Mouse (Mus musculus) forebrain, postnatal 0 days (tissue): ENCODE results near the gene Rrp1. TPM values are rescaled to one million over a fixed set of nuclear protein-coding genes. Genes with fewer than 3 reads are reported as not detected.

Experiments used
- ATAC-seq: fragments of 200-750 bp; cut with Nextera tagmentation; 2 replicates; pipeline ENCODE4 v1.8.0; 2017; ENCODE audit warnings: mild to moderate bottlenecking, moderate library complexity
- DNase-seq: peaks from one replicate; pipeline ENCODE4 v3.0.0-alpha.2; 2015
- H3K27ac ChIP-seq: fragments of 300-500 bp; sonication (generic); 2 replicates; pipeline ENCODE4 v1.5.1; 2014; ENCODE audit warnings: low read depth, mild to moderate bottlenecking, antibody characterized with exemption, low read length, moderate library complexity, mixed read lengths
- H3K27me3 ChIP-seq: fragments of 300-500 bp; sonication (generic); 2 replicates; pipeline ENCODE4 v1.6.1; 2014; ENCODE audit warnings: mild to moderate bottlenecking, low read length, mixed read lengths; ENCODE audit not compliant: insufficient read depth
- H3K36me3 ChIP-seq: fragments of 300-500 bp; sonication (generic); 2 replicates; pipeline ENCODE4 v1.6.1; 2014; ENCODE audit warnings: mild to moderate bottlenecking, moderate library complexity; ENCODE audit not compliant: insufficient read depth
- H3K4me1 ChIP-seq: fragments of 300-500 bp; sonication (generic); 2 replicates; pipeline ENCODE4 v1.6.1; 2014; ENCODE audit warnings: antibody characterized with exemption; ENCODE audit not compliant: insufficient read depth
- H3K4me2 ChIP-seq: fragments of 300-500 bp; sonication (generic); 2 replicates; pipeline ENCODE4 v1.6.1; 2014; ENCODE audit warnings: low read depth, mild to moderate bottlenecking, moderate library complexity
- H3K4me3 ChIP-seq: fragments of 300-500 bp; sonication (generic); 2 replicates; pipeline ENCODE4 v1.5.1; 2014; ENCODE audit warnings: low read depth, low read length, mixed read lengths
- H3K9ac ChIP-seq: fragments of 300-500 bp; sonication (generic); 2 replicates; pipeline ENCODE4 v1.6.1; 2014; ENCODE audit warnings: mild to moderate bottlenecking
- H3K9me3 ChIP-seq: fragments of 300-500 bp; sonication (generic); 2 replicates; pipeline ENCODE4 v1.6.1; 2016; ENCODE audit warnings: low read length
- CTCF ChIP-seq: sonication (generic); IDR thresholded peaks from 2 replicates; pipeline ENCODE4 v1.5.1; 2016; ENCODE audit warnings: antibody characterized with exemption, control low read depth, low read depth
- WGBS: fragments of 180-500 bp; shearing (Covaris S2); extraction: QIAGEN DNeasy Blood & Tissue Kit; methylation state at CpG from one replicate; pipeline ENCODE4 v1.1.7; 2014; 5-methylcytosine and 5-hydroxymethylcytosine counted together
- polyA plus RNA-seq: library from polyadenylated mRNA; unstranded; fragments of >200 nt; fragmentation: Nextera tagmentation; extraction: Ambion mirVana; gene quantifications from 2 replicates; pipeline ENCODE4 v1.2.1, GENCODE M21; 2015
- total RNA-seq: library from RNA; depleted of rRNA; stranded (reverse); fragments of >200 nt; gene quantifications from 2 replicates; pipeline ENCODE4 v1.2.3, GENCODE M21; 2014

The Rrp1 gene
- total and polyA plus RNA-seq, 2 experiments from 2014 or later: 256 to 455 TPM

DNA sequence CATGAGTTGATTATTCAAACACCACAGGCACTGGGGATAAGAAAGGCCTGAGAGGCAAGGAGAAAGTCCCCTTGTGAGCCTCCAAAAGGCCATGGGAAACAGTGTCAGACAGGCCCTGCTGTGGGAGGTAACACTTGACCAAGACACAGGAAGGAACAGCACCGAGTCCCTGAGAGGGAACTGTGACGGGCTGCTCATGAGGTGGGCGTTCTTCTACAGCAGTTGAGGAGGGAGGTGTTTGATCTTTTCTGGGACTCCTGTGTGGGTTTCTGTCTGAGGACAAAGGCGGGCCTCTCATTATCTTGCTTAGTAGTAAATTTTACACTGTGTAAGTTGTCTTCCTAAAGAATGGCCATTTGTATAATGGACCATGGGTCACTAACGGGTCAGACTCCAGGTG is 27.3 kb downstream of the Rrp1 start:
- Histone ChIP-seq H3K9ac (no peak overlapping the region), H3K4me1 (0 out of 2 replicates have a peak, but pooled peaks cover 3% of the 10 kb centered on the region), H3K27me3 (no peaks in the 10 kb centered on the region), H3K27ac (no peak overlapping the region), H3K36me3 (no peaks in the 10 kb centered on the region), H3K4me2 (no peak overlapping the region), H3K4me3 (no peak overlapping the region), H3K9me3 (no peaks in the 10 kb centered on the region)
- ATAC-seq (no peak), DNase-seq (no peak)
- TF ChIP-seq CTCF: no peak
- WGBS: 78% methylated on average over 5 of the region's 5 CpGs

DNA sequence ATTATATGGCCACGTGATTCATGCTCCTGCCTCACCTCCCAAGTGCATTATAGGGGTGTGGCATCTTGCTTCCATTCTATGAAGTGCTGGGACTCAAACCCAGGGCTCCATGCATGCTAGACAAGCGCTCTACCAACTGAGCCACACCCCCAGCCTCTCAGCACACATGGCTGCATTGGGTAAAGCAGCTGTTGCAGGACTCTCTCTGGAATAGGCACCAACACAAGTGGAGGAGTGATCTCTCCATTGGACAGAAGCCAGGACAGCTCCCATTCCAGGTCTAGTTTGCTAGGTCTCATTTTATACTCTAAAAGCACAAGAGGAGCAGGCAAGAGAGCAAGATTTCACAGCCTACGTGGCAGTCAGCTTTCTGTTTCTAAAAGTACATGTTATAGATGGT is 29.3 kb downstream of the Rrp1 start:
- no peaks in the 10 kb centered on the region for H3K9me3 ChIP-seq
- ATAC-seq: no peak
- no peaks in the 10 kb centered on the region for H3K36me3 ChIP-seq
- no peaks in the 10 kb centered on the region for H3K27me3 ChIP-seq
- H3K4me1 ChIP-seq: no peaks in the 10 kb centered on the region
- no peak overlapping the region for H3K27ac ChIP-seq
- WGBS: 73% methylated on average over 3 of the region's 3 CpGs
- no peak for DNase-seq
- H3K4me3 ChIP-seq: no peak overlapping the region
- TF ChIP-seq CTCF: no peak
- H3K9ac ChIP-seq: no peak overlapping the region
- H3K4me2 ChIP-seq: no peak overlapping the region

DNA sequence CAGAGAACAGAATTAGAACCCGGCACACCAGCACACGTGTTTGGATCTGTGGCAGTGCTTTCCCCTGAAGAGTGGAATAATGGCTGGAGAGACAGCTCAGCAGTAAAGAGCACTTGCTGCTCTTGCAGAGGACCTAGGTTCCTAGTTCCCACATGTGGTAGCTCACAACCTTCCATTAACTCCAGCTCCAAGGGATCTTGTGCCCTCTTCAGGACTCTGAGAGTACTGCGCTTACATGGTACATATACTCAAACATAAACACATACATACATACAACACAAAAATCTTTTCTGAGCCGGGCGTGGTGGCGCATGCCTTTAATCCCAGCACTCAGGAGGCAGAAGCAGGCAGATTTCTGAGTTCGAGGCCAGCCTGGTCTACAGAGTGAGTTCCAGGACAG is 34.3 kb downstream of the Rrp1 start:
- no peak for TF ChIP-seq CTCF

DNA sequence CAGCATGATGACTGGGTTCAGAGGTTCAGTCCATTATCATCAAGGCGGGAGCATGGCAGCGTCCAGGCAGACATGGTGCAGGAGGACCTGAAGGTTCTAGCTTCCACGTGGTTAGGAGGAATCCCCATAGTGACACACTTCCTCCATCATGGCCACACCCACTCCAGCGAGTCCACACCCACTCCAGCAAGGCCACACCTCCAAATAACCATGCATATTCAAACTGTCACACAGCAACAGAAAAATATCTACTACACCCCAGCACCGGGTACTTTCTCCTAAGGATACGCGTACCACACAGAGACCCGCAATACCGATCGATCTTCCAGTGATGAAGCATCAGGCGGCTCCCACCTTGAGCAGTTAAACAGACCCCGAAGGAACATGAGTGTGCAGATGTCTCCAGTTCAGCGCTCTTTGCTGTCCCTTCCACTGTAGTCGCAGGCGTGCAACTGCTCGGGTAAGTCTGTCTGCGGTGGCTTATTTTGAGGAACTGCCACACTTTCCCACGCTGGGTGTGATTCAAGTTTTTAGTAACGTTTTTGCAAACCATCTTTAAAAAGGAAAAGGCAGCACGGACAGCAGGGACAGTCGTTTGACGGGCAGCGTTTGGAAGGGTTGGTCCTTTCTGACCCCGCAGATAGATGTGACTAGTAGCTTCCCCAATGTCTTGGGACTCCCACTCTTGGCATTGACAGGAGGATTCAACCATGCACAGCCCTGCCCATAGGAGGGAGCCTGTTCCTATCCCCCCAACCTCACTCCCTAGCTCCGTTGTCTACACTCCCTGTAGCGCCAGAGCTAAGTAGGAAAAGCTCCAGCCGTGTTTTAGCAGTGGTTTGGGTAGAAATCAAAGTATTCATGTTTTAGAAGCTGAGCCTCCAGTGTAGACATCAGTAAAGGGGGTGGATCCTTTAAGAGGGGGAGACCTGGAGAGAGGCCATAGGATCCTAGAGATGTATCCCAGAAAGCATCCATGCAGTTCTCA is 39.9 kb downstream of the Rrp1 start:
- Histone ChIP-seq H3K9me3 (no peaks in the 10 kb centered on the region), H3K4me3 (no peak overlapping the region), H3K36me3 (no peaks in the 10 kb centered on the region), H3K4me1 (no peaks in the 10 kb centered on the region), H3K27ac (no peak overlapping the region), H3K4me2 (peak overlapping the region; percentile 8; the same call in 1 of the 2 replicates), H3K9ac (no peak overlapping the region), H3K27me3 (no peaks in the 10 kb centered on the region)
- ATAC-seq (no peak; the same call in 1 of the 2 replicates), DNase-seq (no peak)
- no peak for TF ChIP-seq CTCF
- 65% methylated on average over 27 of the region's 27 CpGs for WGBS

More for the DNA sequence above, 34.3 kb downstream of the Rrp1 start:
- H3K4me2 ChIP-seq: no peak overlapping the region
- no peaks in the 10 kb centered on the region for H3K4me1 ChIP-seq
- 94% methylated on average over 7 of the region's 7 CpGs for WGBS
- no peak overlapping the region for H3K27ac ChIP-seq
- ATAC-seq (no peak), DNase-seq (no peak)
- no peak overlapping the region for H3K4me3 ChIP-seq
- no peaks in the 10 kb centered on the region for H3K9me3 ChIP-seq
- H3K27me3 ChIP-seq: no peaks in the 10 kb centered on the region
- no peak overlapping the region for H3K9ac ChIP-seq
- no peaks in the 10 kb centered on the region for H3K36me3 ChIP-seq

DNA sequence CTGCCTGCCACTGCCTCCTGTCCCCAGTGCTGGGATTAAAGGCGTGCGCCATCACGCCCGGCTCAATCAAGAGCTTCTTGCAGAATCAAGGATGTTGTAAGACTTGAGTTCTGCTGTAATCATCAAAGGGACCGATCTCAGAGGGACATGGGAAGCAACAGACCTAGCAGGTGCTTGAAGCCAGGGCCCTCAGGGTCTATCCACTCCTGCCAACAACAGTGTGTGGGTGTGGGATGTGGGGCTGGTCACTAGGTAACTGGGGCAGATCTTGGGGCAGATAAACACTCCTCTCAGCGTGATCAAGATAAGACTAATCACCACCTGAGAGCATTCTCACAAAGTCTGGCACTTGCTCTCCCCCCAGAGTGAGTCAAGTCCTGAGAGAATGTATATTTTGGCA is 41.1 kb downstream of the Rrp1 start:
- no peak for TF ChIP-seq CTCF

DNA sequence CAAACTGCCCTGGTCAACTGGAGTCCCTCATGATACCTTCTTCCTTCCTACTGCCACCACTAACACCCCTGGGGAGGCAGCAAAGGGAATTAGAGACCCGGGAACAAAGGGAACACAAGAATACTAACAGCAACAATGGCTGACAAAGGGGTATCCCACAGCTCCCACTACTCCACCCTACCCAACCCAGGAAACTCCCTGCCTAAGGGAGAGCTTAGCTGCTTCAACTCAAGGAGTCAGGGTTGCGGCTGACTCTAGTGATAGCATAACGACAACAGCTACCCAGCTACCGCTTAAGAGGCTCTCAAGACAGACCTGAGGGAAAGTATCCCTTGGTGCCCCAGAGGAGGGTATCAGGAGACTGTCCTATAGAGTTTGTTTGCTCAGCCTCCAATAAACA is 45.3 kb downstream of the Rrp1 start:
- no peak for TF ChIP-seq CTCF
- no peaks in the 10 kb centered on the region for H3K9me3 ChIP-seq
- no peak overlapping the region for H3K9ac ChIP-seq
- DNase-seq: no peak
- no peak overlapping the region for H3K27ac ChIP-seq
- ATAC-seq: no peak
- H3K4me1 ChIP-seq: no peaks in the 10 kb centered on the region
- H3K4me2 ChIP-seq: no peak overlapping the region
- no peaks in the 10 kb centered on the region for H3K36me3 ChIP-seq
- H3K27me3 ChIP-seq: no peaks in the 10 kb centered on the region
- WGBS: 55% methylated on average over 4 of the region's 4 CpGs
- no peak overlapping the region for H3K4me3 ChIP-seq

More for the DNA sequence above, 41.1 kb downstream of the Rrp1 start:
- WGBS: 90% methylated on average over 6 of the region's 6 CpGs
- Histone ChIP-seq H3K9me3 (no peaks in the 10 kb centered on the region), H3K9ac (no peak overlapping the region), H3K4me1 (no peaks in the 10 kb centered on the region), H3K27ac (no peak overlapping the region), H3K27me3 (no peaks in the 10 kb centered on the region), H3K4me3 (no peak overlapping the region), H3K36me3 (no peaks in the 10 kb centered on the region), H3K4me2 (no peak overlapping the region)
- no peak for DNase-seq
- no peak for ATAC-seq

DNA sequence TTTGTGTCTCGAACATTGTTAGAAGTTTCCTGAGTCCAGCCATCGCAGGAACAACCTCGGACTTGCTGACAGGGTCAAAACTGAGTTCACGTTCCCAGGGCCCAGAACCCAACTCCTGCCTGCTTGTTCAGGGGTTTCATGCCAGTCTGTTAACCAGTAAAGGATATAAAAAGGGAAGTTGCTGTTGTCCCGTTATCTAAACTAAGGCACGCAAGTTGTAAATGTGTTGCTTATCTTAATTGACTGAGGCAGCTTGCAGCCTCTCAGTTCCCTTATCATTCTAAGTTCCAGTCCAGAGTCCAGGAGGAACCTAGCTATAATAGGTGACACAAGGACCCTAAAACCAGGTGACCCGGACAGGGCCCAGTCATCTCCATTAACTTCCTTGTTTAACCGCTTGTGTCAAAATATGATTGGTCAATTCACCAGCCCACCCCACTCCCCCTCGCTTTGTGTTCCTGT is 46.0 kb downstream of the Rrp1 start:
- DNase-seq (no peak), ATAC-seq (no peak)
- Histone ChIP-seq H3K4me1 (no peaks in the 10 kb centered on the region), H3K27ac (no peak overlapping the region), H3K36me3 (no peaks in the 10 kb centered on the region), H3K4me2 (no peak overlapping the region), H3K27me3 (no peaks in the 10 kb centered on the region), H3K4me3 (no peak overlapping the region), H3K9ac (no peak overlapping the region), H3K9me3 (no peaks in the 10 kb centered on the region)
- no peak for TF ChIP-seq CTCF
- 62% methylated on average over 9 of the region's 9 CpGs for WGBS
